Mouse (Mus musculus) 3134 (cell line): Measurements from ENCODE around the gene Babam1.
A peak's percentile ranks its signal among the peaks of the same experiment; 100 is the strongest.

Experiments used
- DNase-seq: peaks from one replicate; pipeline ENCODE4 v3.0.0-alpha.2; 2011; ENCODE audit warnings: low spot score; ENCODE audit not compliant: insufficient read length; ENCODE audit errors: extremely low read depth

Gene Babam1

DNA sequence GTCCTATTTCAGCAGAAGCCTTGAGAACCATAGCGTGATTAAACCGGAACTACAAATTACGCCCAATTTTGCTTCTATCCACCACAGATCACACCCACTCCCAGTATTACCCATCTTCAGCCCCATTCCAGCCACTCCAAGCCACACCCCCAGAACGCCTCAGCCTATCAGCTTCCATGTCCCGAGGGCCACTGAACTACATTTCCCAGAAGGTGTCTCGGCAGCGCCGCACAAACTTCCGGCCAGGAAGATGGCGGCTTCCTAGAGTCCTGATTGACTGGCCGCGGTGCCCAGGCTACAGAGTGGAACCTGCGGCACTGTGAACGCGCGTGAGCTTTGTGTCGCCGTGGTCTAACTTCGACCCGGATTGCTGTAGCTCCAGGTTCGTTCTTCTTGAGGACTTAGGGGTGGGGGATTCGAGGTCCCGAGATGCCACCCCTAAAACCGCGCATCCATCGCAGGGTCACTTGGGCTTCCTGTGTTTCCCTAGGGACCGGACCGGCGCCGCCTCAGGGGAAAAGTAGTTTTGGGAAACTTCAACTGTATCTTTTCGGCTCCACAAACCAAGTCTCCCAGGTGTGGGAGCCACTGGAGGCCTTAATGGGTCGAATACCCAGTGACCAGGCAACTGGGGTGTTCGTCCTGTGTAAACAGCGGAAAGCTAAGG lies at the start of gene Babam1:
Babam1 (plus strand) TSS at position 223 of the 667 bp plus-strand sequence.
- peak; percentile 89 for DNase-seq

DNA sequence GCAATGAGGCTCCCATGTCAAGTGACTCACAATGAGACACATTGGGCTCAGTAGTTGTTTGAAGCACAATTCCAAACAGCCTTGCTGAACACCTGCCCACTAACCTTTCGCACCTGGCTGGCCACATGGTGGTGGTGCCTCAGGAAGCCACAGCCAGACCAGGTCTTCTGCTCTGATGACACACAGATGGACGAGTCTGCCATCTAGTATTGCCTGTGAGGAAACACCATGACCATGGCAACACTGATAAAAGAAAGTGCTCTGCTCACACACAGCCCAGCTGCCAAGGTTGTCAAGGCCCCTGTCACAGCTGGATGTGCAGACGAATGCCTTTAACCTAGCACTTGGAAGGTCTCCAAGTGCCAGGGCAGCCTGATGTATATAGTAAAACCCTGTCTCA lies 45.5 kb upstream of the Babam1 start:
- peak; percentile 41 for DNase-seq

DNA sequence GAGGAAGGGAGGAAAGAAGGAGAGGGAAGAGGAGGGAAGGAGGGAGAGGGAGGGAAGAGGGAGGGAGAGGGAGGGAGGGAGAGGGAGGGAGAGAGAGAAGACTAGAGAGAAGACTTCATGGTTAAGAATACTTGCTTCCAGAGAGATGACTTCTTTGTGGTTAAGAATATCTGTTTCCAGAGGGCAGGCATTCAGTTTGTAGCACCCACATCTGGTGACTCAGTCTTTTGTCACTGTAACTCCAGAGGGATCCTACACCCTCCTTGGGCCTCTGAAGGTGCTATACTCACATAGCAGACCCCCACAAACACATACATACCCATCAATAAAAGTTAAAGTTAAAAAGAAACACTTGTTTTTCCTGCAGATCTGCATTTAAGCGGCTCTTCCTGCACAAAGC lies 45.1 kb upstream of the Babam1 start:
- no peak for DNase-seq

DNA sequence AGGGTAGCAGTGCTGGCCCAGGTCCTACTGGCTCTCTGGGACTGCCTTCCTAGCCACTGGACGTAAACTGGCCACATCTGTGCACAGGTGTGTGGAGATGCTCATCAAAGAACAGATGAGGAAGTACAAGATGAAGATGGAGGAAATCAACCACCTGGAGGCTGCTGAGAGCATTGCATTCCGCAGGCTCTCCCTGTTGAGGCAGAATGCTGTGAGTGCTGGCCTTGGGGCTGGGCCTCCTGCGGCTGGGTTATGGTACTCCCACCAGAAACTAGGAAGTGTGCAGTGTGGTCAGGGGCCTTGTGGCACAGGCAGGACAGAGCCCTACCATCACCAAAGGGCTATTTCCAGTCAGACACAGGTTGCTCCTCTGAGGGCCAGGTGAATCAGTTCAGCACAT lies 38.6 kb upstream of the Babam1 start:
- no peak for DNase-seq

DNA sequence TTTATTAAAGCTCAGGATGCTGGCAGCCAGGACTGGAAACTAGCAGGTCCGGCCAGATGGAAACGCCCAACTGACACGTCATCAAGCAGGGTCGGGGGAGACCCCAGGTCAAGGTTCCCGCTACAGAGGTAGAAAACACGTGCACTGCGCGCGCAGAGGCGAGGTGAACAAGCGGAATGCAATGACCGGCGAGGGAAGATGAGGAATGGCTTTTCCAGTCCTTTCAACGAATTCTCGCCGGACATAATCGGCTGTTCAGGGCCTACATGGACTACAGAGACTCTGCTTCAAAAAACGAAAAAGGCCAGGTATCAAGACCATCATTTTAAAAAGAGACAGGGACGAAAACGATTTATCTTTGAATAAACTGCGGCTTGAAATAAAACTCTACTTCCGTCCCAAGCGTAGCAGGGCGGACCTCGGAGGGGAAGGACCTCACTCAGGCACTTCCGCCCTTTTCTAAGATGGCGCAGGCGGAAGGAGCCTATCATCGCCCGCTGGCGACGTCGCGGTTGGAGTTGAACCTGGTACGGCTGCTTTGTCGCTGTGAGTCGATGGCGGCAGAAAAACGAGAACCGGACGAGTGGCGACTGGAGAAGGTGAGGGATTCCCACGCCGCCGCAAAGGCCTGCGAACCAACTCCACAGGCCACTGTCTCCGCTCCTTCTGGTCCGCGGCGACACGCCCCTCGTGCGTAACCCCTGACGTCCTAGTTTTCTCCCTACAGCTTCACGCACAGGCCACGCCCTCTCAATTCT lies 29.7 kb upstream of the Babam1 start, which contains the start of gene Use1:
Use1 (plus strand) TSS at position 78 of the 758 bp plus-strand sequence.
- DNase-seq = peak; percentile 95

DNA sequence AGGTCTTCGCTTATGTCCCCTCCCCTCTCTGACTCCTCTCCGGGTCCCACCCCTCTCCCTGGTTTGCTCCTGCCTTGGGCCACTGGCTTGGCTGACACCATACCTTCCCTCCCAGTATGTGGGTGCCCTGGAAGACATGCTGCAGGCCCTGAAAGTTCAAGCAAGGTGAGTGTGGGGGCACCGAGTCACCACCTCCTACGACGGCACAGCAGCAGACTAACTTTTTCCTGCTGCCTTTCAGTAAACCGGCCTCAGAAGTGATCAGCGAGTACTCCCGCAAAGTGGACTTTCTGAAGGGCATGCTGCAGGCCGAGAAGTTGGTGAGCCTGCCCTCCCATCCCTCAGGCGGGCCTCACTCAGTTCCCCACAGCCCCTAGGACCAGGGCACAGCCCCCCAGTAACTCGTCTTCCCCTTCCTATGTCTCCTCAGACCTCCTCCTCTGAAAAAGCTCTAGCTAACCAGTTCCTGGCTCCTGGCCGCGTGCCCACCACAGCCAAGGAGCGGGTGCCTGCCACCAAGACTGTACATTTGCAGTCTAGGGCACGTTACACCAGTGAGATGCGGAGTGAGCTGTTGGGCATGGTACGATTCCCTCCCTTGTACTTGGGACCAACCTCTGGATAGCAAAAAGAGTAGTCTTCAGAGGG lies 29.0 kb upstream of the Babam1 start:
- no peak for DNase-seq

DNA sequence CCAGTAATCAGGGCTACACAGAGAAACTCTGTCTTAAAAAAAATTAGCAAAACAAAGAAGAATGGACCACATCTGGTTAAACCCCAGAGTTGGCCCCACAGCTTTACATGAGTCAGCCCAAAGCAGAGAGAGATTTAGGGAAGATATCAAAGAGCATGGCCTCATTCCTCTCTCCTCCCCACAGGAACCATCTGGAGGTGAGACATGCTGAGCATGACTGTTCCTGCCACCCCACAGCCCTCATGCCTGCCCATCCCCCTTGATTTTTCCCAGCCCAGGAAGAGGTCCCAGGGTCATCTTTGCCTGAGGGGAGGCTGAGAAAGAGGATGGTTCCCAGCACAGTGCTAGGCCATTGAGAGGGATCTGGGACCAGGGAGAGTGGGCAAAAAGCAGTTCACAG lies 28.3 kb upstream of the Babam1 start:
- DNase-seq = no peak

DNA sequence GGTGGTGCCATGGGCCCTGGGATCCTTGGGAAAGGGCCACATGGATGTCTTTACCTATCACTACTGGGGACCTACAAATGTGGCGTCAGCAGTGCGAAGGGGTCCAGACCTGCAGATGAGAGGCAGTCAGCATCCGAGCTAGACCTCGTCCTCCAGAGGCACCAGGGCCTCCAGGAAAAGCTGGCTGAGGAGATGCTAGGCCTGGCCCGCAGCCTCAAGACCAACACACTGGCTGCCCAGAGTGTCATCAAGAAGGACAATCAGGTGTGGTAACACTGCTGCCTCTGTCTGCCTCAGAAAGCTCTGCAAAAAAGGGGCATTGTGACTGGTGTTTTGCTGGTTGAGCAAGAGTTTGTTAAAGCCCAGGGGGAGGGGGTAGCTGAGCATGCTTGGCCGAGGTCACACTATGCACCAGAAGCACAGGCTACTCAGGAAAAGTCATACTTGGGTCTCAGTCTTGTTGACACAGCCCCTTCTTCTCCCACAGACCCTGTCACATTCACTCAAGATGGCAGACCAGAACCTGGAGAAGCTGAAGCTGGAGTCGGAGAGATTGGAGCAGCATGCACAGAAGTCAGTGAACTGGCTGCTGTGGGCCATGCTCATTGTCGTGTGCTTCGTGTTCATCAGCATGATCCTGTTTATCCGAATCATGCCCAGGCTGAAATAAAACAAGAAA lies 27.5 kb upstream of the Babam1 start:
- DNase-seq = no peak

DNA sequence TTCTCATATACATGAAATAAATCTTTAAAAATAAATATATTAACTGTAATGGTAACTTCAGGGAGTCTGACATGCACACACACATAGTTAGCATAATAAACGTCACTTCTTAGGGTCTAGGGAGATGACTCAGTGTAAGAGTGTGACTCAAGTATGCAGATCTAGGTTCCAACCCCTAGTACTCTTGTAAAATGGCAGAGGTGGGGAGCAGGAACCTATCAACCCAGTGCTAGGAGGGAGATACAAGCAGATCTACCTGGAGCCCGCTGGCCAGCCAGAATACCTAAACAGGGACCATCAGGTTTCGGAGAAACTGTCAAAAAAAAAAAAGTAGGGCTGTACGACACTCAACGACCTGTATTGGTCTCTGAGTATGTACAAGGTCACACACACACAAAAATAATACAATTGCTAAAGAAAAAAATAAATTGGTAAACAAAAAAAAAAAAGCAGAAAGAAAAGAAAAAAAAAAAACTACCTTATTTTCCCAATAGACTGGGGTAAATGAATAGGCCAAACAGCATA lies 25.9 kb upstream of the Babam1 start:
- DNase-seq = peak; percentile 46

DNA sequence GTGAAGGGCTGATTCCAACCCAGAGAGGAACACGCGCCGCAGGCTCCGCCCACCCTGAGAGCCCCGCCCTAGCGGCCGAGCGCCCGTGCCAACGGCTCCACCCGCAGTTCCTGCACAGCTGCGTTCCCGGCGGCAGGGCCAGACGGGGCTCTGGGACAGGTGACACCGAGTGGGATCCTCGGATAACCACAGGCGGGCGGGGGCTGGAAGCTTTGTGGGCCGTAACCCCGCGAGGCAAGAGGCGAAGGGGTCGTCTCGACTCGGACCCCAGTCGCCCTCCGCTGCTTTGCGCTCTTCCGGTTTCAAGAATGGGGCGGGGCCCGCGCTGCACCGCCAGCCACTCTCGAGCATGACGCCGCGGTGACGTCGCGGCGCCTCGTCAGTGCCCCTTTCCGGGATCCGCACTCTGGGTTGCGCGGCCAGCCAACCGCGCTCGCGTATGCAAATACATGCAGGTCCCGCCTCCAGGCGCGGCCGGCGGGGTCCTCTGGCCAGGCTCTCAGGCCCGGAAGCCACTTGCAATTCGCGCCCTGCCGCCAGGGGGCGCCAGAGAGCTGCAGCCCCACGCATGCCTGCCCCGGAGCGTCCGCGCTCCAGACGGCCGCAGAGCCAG lies 25.3 kb upstream of the Babam1 start, which contains the start of gene Ocel1:
Ocel1 (plus strand) TSS at position 63 of the 613 bp plus-strand sequence.
- DNase-seq = peak; percentile 98

DNA sequence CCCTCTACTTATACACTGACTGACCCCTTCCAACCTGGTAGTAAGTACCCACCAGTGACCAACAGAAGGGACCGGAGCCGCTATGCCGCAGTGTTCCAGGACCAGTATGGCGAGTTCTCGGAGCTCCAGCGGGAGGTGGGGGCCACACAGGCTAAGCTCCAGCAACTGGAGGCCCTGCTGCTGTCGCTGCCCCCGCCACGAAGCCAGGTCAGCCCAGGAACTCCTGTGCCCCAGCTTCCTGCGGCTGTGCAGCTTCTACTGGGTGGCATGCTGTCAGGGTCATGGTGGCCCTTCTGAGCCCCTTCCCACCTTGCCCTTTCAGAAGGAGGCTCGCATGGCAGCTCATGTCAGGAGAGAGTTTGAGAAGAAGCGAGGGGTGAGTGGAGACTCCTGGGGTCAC lies 24.2 kb upstream of the Babam1 start:
- no peak for DNase-seq

DNA sequence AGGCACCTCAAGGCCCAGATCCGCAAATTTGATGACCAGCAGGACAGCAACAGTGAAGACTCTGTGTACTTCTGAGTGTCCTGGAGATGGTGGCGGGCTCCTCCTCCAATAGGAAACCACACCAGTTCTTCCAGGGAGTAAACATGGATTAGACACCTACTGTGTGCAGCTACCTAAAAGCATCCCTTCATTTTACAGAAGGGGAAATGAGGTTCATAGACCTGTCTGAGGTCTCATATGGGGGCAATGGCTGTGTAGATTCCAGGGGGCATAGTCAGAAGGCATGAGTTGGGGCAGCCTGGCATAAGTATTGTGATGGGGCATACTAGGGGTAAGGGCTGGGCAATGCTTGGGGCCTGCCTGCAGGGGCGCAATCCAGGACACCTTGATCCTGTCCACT lies 23.7 kb upstream of the Babam1 start:
- DNase-seq = no peak

DNA sequence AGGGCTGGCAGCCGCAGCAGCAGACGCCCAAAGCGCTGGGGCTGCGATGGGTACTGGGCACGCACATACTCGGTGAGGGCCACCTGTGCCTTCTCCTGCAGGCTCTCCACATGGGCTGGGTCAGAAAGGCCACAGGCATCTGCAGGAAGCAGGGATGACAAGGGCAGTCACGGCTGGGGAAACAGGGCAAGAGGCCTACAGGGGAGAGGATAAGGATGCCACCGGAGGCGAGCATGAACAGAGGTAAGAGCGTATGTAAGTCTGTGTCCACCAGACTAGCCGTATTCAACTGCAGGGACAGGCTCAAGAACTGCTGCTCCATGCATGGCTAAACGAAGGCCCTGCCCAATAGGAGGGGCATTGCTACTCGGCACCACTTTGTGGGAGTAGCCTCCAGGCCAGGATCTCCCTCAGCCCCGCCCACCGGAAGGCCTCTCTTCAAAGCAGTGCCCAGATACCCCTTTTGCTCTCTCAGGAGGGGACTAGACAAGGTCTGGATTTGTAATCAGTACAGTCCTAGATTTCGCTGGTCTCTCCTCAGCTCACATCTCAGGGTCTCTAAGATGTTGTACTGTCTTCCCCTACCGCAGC lies 21.9 kb upstream of the Babam1 start:
- DNase-seq = no peak

DNA sequence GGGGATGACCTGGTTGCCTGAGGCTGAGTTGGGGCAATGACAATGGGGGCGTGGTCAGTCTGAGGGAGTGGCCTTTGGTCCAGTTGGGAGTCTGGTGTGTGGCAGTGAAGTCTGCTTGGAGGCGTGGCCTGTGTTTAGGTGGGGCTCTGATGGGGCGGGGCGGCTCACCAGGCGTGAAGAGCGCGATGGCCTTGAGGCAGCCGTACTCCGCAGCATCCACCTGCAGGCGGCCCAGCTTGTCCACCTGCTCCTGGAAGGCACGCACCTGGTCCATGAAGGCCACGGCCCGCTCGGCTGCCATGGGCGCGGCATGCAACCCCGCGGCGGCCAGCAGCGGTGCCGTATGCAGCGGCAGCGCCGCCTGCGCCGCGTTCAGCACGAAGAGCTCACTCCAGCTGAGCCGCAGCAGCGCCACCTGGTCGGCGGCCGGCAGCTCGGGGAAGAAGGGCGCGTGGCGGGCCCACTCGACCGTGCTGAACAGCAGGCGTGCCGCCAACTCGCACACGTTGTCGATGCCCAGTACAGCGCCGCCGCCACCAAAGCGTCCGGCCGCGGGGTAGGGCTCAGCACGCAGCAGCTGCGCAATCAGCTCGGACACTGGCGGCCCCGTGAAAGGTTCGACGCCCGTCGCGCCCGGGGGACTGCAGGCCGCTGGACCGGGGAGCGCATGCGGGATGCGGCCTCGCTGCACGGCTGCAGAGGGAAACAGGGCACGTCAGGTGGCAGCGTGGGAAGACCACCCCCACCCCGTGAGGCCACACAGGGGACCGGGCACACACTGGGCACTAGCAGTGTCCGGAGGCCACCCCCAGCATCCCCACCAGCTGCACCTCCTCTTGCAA lies 20.9 kb upstream of the Babam1 start:
- DNase-seq = no peak

DNA sequence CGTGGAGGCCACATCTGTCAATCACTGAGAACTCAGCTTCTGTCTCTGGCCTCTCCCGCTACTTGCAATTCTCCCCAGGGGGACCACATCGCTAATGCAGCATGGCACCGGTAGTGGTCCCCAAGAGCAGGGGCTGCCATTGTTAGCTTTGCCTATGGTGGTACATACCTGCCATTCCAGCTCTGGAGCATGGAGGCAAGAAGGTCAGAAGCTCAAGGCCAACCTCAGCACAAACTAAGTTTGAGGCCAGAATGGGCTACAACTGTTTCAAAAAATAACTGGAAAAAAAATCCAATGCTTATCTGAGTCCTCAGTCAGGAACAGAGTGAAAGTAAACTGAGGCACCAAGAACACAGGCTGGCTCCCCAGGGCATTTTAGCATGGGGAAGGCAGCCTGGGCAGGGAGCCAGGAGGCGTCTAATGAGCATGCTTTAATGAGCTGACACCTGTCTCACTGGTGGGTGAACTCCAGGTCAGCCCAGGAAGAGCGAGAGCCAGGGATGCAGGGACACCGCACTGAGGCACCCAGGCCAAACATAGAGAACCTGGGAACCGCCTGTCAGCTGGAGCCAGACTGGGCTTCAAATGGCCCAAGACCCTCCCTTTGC lies 20.1 kb upstream of the Babam1 start:
- no peak for DNase-seq

DNA sequence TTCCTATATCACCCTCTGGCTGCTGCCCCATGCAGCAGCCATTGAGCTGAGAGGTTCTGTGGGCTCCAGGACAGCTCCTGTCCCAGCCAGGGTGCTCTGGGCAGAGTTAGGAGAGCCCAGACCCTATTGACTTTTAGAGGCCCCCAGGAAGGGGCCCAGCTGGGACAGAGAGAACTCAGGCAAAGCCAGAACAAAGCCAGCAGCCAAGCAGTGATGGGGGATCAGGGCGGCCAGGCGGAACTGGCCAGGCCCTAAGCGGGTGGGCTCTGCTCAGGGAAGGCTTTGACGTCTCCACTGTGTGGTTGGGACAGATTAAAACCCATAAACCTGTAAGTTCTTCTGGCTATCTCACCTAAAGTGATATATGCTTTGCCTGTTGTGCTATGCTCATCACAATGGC lies 17.7 kb upstream of the Babam1 start:
- no peak for DNase-seq

DNA sequence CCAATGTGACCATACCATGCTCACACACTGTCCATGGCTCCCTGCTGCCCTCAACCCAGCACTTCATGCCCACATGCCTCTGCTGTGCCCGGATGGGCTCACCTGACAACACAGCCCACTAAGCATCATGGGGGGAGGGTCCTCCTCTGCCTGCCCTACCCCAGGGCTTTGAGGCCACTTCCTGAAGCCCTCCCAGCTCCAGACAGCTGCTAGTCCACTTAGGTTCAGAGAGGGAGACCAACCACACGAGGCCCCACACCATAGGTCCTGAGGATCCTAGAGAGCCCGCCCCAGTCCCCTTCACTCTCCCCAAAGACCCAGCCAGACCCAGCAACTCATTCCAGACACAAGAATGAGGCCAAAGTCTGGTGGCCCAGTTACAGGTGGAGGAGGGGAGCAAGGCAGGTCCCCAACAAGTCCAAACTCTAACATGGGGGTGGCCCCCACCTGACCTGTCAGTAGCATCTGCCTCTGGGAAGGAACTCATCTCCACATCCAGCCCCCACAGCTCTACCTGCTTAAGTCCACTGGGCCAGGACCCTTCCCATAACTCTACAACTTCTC lies 17.1 kb upstream of the Babam1 start:
- DNase-seq = no peak
